Mouse (Mus musculus): ENCODE measurements at regions not wholly inside any gene's neighbourhood (a gene's known extent, or its start where the extent isn't known, plus 50 kb on each side); places are given as distances from the start of the nearest gene placed in this dataset.
"Not testable (repeated sequence)": the region's sequence is repeated elsewhere in the genome, so short reads cannot be mapped to it uniquely, and the experiment has no call there.

DNA sequence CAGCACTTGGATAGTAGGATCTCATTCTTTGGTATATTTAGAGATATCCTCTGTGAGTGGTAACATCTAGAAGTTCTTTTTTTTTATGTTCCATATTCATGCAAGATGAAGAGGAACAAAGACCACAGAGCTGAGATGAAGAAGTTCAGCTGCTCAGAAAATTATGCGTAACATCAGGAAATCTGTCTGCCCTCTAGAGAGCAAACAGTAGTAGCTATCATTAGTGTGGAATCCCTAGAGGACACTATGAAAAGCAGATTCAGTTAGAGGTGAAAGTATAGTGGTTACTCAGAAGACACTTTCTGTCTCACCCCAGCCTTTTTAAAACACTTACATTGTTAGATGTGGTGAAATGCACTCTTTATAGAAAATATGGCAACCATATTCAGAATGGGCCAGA, 1214.9 kb upstream of the Tacstd2 start:
- no peaks in the 10 kb centered on the region for H3K4me1 ChIP-seq
- DNase-seq (ENCODE audit: extremely low spot score, low spot score) = no peak
- no peaks in the 10 kb centered on the region for H3K27me3 ChIP-seq (ENCODE audit: poor library complexity, severe bottlenecking)
- 0 out of 2 replicates have a peak, but pooled peaks cover 3% of the 10 kb centered on the region for H3K9me3 ChIP-seq
- H3K36me3 ChIP-seq (replicated peaks) = no peaks in the 10 kb centered on the region
- WGBS = 97% methylated on average over 1 of the region's 1 CpGs
- H3K4me3 ChIP-seq = no peak overlapping the region
- H3K27ac ChIP-seq = no peak overlapping the region

- 85% methylated on average over 3 of the region's 3 CpGs for WGBS
- no peak for DNase-seq (ENCODE audit: extremely low spot score, low spot score)
- H3K36me3 ChIP-seq (replicated peaks) = no peaks in the 10 kb centered on the region
- no peaks in the 10 kb centered on the region for H3K27me3 ChIP-seq (ENCODE audit: poor library complexity, severe bottlenecking)
- H3K9me3 ChIP-seq = 0 out of 2 replicates have a peak, but pooled peaks cover 3% of the 10 kb centered on the region
- no peak overlapping the region for H3K27ac ChIP-seq
- no peak overlapping the region for H3K4me3 ChIP-seq
- no peaks in the 10 kb centered on the region for H3K4me1 ChIP-seq
These were observed 1214.1 kb upstream of the Tacstd2 start for GRCm38 (mm10) chr6:68749699-68750098.

DNA sequence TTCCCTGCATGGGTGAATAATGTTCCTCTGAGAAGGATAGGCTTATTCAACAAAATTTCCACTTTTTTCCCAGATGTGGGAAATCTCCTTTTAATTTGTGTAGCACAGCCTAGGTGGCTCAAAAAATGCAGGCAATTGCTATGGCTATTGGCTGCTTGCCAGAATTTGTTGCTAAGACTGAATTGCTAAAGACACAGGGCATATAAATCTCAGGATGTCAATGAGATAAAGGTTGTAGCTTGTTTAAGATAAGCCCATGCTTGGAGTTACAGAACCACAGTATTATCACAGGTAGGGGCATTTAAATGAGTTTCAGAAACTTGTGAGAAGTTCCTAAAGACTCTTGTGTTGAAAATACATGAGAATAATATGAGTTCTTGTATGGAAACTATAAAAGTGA, 1203.0 kb upstream of the Tacstd2 start:
- no peaks in the 10 kb centered on the region for H3K4me1 ChIP-seq

DNA sequence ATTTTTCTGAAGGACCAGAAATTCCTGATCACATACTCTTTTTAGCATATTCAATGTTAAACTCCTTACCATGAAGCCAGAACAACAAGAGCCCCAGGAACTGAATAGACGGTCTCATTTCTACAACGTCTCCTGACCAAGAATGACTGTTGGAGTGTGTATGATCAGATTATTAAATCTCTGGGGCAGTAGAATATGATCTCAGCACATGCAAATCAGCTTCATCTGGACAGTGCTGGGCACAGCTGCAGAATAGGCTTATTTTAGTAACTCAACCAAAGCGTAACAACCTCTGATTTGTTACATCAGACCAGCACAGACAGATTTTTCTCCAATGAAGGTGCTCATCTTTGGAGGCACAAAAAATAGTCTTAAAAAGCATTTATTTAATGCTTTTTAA, 1201.1 kb upstream of the Tacstd2 start:
- Histone ChIP-seq H3K9me3 (no peaks in the 10 kb centered on the region), H3K27me3 (ENCODE audit: poor library complexity, severe bottlenecking) (no peaks in the 10 kb centered on the region), H3K4me1 (no peaks in the 10 kb centered on the region), H3K4me3 (no peak overlapping the region), H3K27ac (no peak overlapping the region), H3K36me3 (replicated peaks) (no peaks in the 10 kb centered on the region)
- 85% methylated on average over 3 of the region's 3 CpGs for WGBS
- no peak for DNase-seq (ENCODE audit: extremely low spot score, low spot score)

More for the DNA sequence above, 1203.0 kb upstream of the Tacstd2 start:
- H3K9me3 ChIP-seq = peaks cover 3% of the 10 kb centered on the region; the same call in 1 of the 2 replicates
- no peaks in the 10 kb centered on the region for H3K36me3 ChIP-seq (replicated peaks)
- no peak overlapping the region for H3K4me3 ChIP-seq
- DNase-seq (ENCODE audit: extremely low spot score, low spot score) = no peak
- H3K27ac ChIP-seq = no peak overlapping the region
- H3K27me3 ChIP-seq (ENCODE audit: poor library complexity, severe bottlenecking) = no peaks in the 10 kb centered on the region

DNA sequence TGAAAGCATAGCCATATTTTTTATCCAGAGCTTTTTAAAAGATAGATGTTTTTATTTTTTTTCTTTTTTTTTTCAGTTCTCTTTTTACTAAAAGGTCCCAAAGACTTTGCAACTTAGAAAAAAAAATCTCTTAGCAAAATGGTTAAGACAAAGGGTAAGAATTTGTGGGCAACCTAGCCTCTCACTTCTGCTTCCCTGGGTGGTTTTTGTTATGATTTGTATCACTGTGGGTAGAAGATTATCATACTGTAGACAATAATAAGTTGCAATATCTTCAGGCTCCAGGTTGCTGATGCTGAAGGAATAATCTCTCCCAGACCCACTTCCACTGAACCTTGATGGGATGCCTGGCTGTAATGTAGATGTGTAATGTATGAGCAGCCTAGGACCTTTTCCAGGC, 1200.5 kb upstream of the Tacstd2 start:
- Histone ChIP-seq H3K36me3 (replicated peaks) (no peaks in the 10 kb centered on the region), H3K9me3 (no peaks in the 10 kb centered on the region), H3K27ac (no peak overlapping the region), H3K4me1 (no peaks in the 10 kb centered on the region), H3K27me3 (ENCODE audit: poor library complexity, severe bottlenecking) (no peaks in the 10 kb centered on the region), H3K4me3 (no peak overlapping the region)
- no peak for DNase-seq (ENCODE audit: extremely low spot score, low spot score)

DNA sequence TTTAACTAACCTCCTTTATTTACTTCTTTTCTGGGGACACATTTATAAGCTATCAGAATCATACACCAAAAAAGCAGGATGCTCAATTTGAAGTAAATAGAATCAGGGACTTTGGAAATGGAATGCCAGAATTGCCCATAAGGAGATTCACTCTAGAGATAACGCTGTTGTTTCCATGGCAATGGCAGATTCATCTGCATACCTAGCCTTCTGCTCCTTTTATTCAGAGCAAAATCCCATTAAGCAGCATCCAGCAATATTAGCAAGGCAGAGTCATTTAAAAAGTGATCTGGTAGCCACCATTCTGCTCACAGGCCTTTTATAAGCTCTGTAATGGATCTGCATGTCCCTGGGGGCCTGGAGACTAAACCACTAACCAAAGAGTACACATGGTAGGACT, 1175.5 kb upstream of the Tacstd2 start:
- not testable (repeated sequence) for H3K9me3 ChIP-seq; H3K4me1 ChIP-seq; H3K27me3 ChIP-seq (ENCODE audit: poor library complexity, severe bottlenecking); H3K4me3 ChIP-seq; H3K36me3 ChIP-seq (replicated peaks); H3K27ac ChIP-seq; DNase-seq (ENCODE audit: extremely low spot score, low spot score)
- 79% methylated on average over 1 of the region's 1 CpGs for WGBS

- not testable (repeated sequence) for H3K9me3 ChIP-seq; H3K27me3 ChIP-seq (ENCODE audit: poor library complexity, severe bottlenecking); H3K36me3 ChIP-seq (replicated peaks); H3K4me3 ChIP-seq; H3K27ac ChIP-seq; H3K4me1 ChIP-seq; DNase-seq (ENCODE audit: extremely low spot score, low spot score)
These were observed 1168.8 kb upstream of the Tacstd2 start for GRCm38 (mm10) chr6:68704291-68704800.

GRCm38 (mm10) chr6:68680792-68681110, 1145.2 kb upstream of the Tacstd2 start:
- H3K36me3 ChIP-seq (replicated peaks); H3K4me1 ChIP-seq; H3K27ac ChIP-seq; H3K27me3 ChIP-seq (ENCODE audit: poor library complexity, severe bottlenecking); H3K4me3 ChIP-seq; DNase-seq (ENCODE audit: extremely low spot score, low spot score); H3K9me3 ChIP-seq: not testable (repeated sequence)

GRCm38 (mm10) chr6:68680099-68680791, 1144.6 kb upstream of the Tacstd2 start:
- no peak overlapping the region for H3K27ac ChIP-seq
- no peak for DNase-seq (ENCODE audit: extremely low spot score, low spot score)
- no peaks in the 10 kb centered on the region for H3K27me3 ChIP-seq (ENCODE audit: poor library complexity, severe bottlenecking)
- no peak overlapping the region for H3K4me3 ChIP-seq
- no peaks in the 10 kb centered on the region for H3K36me3 ChIP-seq (replicated peaks)
- WGBS = 93% methylated on average over 3 of the region's 3 CpGs
- no peaks in the 10 kb centered on the region for H3K4me1 ChIP-seq
- H3K9me3 ChIP-seq = no peaks in the 10 kb centered on the region

- not testable (repeated sequence) for H3K27me3 ChIP-seq (ENCODE audit: poor library complexity, severe bottlenecking); H3K4me1 ChIP-seq; H3K9me3 ChIP-seq; H3K36me3 ChIP-seq (replicated peaks); H3K27ac ChIP-seq; H3K4me3 ChIP-seq
- WGBS = 2% methylated on average over 10 of the region's 10 CpGs
- peak; percentile 46 for DNase-seq (ENCODE audit: extremely low spot score, low spot score)
These were observed 1132.8 kb upstream of the Tacstd2 start for GRCm38 (mm10) chr6:68668433-68668832.

- H3K27ac ChIP-seq; H3K27me3 ChIP-seq (ENCODE audit: poor library complexity, severe bottlenecking); H3K4me1 ChIP-seq; DNase-seq (ENCODE audit: extremely low spot score, low spot score); H3K9me3 ChIP-seq; H3K36me3 ChIP-seq (replicated peaks); H3K4me3 ChIP-seq: not testable (repeated sequence)
These were observed 1096.7 kb upstream of the Tacstd2 start for GRCm38 (mm10) chr6:68632309-68632708.

- Histone ChIP-seq H3K4me3 (no peak overlapping the region), H3K36me3 (replicated peaks) (no peaks in the 10 kb centered on the region), H3K27me3 (ENCODE audit: poor library complexity, severe bottlenecking) (no peaks in the 10 kb centered on the region), H3K4me1 (no peaks in the 10 kb centered on the region), H3K9me3 (no peaks in the 10 kb centered on the region), H3K27ac (no peak overlapping the region)
- WGBS = 98% methylated on average over 1 of the region's 1 CpGs
- DNase-seq (ENCODE audit: extremely low spot score, low spot score) = no peak
These were observed 1096.2 kb upstream of the Tacstd2 start for GRCm38 (mm10) chr6:68631787-68632186.

GRCm38 (mm10) chr6:68606033-68606432, 1070.4 kb upstream of the Tacstd2 start:
- Histone ChIP-seq H3K27ac (no peak overlapping the region), H3K9me3 (peaks cover 13% of the 10 kb centered on the region; the same call in 1 of the 2 replicates), H3K4me3 (no peak overlapping the region), H3K36me3 (replicated peaks) (no peaks in the 10 kb centered on the region), H3K4me1 (no peaks in the 10 kb centered on the region), H3K27me3 (ENCODE audit: poor library complexity, severe bottlenecking) (no peaks in the 10 kb centered on the region)
- WGBS = 76% methylated on average over 2 of the region's 2 CpGs
- no peak for DNase-seq (ENCODE audit: extremely low spot score, low spot score)
